Mouse (Mus musculus): ENCODE data around the gene Coq7. TPM values are rescaled to one million over a fixed set of nuclear protein-coding genes. Genes with fewer than 3 reads are reported as not detected.

The Coq7 gene
- polyA plus RNA-seq, 1 experiment, result 34.6 TPM

DNA sequence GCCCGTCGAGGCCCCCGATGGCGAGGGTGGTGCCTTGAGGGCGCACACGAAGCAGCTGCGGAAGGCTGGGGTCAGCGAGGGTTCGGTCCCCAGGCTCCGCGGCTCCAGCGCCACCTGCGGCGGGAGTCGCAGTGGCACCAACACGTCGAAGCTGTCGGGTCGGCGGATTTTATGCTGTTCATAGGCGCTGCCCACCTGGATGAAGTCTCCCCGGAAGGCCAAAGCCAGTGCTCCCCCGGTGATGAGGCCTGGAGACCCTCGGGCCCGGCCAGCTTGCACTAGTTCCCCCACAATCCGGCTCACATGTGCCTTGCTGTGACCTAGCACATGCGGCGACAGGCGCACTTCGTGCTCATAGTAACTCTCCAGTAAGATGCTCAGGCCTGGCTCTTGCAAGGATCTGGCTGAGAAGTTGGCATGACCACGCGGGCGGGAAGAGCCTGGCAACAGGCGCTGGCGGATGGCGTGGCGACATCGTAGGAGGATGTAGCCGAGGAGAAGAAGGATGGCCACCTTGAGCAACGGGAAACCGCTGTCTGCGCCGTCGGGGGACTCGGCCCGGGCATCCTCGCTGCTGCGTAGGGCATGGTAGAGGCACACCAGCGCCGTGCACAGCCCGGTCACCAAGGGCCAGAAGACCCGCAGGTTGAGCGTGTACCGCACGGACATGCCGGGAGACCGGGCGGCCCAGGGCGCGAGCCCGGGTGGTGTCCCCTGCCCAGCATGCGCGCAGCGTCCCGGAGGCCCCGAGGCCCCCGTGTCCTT, 42.3 kb downstream of the Coq7 start:
- H3K36me3 ChIP-seq (ENCODE audit: control insufficient read depth, insufficient read depth, low read length), result no peaks in the 10 kb centered on the region
- 47% methylated on average over 67 of the region's 67 CpGs for WGBS
- no peaks in the 10 kb centered on the region; the same call in 1 of the 2 replicates for H3K27me3 ChIP-seq (ENCODE audit: control insufficient read depth, insufficient read depth, low read length)
- no peak overlapping the region for H3K27ac ChIP-seq (ENCODE audit: control insufficient read depth, insufficient read depth, low read length)
- no peak for TF ChIP-seq CTCF (IDR thresholded peaks at IDR 0.05; ENCODE audit: borderline replicate concordance, control insufficient read depth, extremely low read depth, insufficient read depth, low read length, poor library complexity)
- no peak for TF ChIP-seq POLR2A (IDR thresholded peaks at IDR 0.05; ENCODE audit: control insufficient read depth, extremely low read depth, insufficient read depth, low read length, poor library complexity)
- peaks cover 3% of the 10 kb centered on the region; the same call in 1 of the 2 replicates for H3K4me1 ChIP-seq (replicated peaks; ENCODE audit: control insufficient read depth, insufficient read depth, low read length)
- peak overlapping the region; percentile 47 for H3K4me3 ChIP-seq (ENCODE audit: control insufficient read depth, insufficient read depth, low read length)
- DNase-seq, result no peak

DNA sequence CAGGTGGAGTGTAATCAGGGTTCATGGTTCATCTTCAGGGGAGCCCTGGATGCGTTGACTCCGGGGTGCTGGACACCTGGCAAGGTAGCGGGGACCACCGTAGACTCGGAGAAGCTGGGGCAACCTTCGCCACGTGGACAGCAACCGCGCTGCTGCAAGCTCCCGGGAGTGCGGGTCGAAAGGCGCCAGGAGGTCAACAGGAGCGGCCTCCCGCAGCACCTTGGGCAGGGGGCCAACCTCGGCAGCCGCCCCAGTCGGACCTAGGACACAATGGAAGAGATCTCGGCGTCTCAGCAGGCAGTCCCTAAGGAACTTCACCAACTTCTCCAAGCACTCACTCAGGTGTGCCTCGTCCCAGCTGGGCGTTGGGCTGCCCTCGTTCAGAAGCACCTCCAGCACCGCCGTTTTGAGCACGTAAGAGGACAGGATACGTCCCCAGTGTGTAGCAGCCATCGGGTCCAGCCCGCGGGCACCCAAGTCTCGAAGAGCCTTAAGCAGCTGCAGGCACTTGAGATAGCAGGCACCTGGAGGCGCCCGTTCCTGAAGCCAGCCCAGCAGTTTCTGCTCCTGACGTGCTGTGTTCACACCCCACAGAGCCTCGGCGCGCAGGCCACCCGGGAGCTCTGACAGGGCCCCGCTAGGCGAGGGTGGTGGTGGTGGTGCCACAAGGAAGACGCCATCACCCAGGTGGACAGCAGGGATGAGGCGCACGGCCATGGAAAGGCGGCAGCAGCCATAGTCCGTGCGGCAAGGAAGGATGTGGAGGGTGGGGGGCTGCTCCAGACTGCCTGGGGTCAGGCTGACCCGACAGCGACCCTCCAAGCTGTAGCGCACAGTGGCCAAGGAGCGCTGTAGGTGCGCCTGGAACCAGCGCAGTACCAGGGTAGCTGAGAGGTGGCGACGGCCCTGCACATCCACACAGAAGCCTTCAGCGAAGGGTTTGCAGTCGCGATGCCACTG, 43.2 kb downstream of the Coq7 start:
- H3K36me3 ChIP-seq (ENCODE audit: control insufficient read depth, insufficient read depth, low read length), result no peaks in the 10 kb centered on the region
- no peak overlapping the region for H3K4me3 ChIP-seq (ENCODE audit: control insufficient read depth, insufficient read depth, low read length)
- 96% methylated on average over 57 of the region's 57 CpGs for WGBS
- no peak overlapping the region for H3K27ac ChIP-seq (ENCODE audit: control insufficient read depth, insufficient read depth, low read length)
- H3K27me3 ChIP-seq (ENCODE audit: control insufficient read depth, insufficient read depth, low read length), result no peaks in the 10 kb centered on the region; the same call in 1 of the 2 replicates
- DNase-seq, result no peak
- peaks cover 3% of the 10 kb centered on the region; the same call in 1 of the 2 replicates for H3K4me1 ChIP-seq (replicated peaks; ENCODE audit: control insufficient read depth, insufficient read depth, low read length)
- TF ChIP-seq CTCF (IDR thresholded peaks at IDR 0.05; ENCODE audit: borderline replicate concordance, control insufficient read depth, extremely low read depth, insufficient read depth, low read length, poor library complexity) (no peak), POLR2A (IDR thresholded peaks at IDR 0.05; ENCODE audit: control insufficient read depth, extremely low read depth, insufficient read depth, low read length, poor library complexity) (no peak)

DNA sequence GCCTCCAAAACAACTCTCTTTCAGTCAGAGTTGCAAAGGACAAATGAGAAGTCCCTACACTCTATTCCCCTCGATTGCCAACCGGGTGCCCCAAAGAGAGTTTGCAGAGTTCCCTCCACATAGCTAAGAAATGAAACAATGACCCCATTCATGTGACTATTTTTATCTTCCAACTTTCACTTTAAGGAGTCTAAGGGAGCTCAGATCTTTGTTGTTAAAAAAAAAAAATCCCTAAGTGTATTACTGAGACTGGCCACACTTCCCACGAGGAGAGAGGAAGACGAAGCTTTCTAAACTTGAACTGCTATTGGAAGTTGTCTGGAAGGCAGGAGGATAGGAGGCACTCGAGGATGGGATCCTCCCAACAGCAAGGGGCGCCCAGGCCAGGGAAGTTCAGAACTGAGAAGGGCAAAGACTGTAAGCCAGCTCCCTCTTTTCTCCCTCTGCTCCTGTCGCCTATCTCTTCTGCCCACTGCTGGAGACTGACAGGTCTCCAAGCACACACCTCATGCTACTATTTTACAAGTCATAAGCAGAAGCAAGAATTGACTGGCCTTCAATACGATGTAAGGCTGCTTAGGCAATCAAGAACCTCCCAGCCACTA, 45.0 kb downstream of the Coq7 start:
- DNase-seq, result no peak
- peaks cover 3% of the 10 kb centered on the region; the same call in 1 of the 2 replicates for H3K4me1 ChIP-seq (replicated peaks; ENCODE audit: control insufficient read depth, insufficient read depth, low read length)
- H3K36me3 ChIP-seq (ENCODE audit: control insufficient read depth, insufficient read depth, low read length), result no peaks in the 10 kb centered on the region
- TF ChIP-seq POLR2A (IDR thresholded peaks at IDR 0.05; ENCODE audit: control insufficient read depth, extremely low read depth, insufficient read depth, low read length, poor library complexity) (no peak), CTCF (IDR thresholded peaks at IDR 0.05; ENCODE audit: borderline replicate concordance, control insufficient read depth, extremely low read depth, insufficient read depth, low read length, poor library complexity) (no peak)
- WGBS, result 55% methylated on average over 8 of the region's 8 CpGs
- H3K27ac ChIP-seq (ENCODE audit: control insufficient read depth, insufficient read depth, low read length), result no peak overlapping the region
- H3K4me3 ChIP-seq (ENCODE audit: control insufficient read depth, insufficient read depth, low read length), result no peak overlapping the region
- H3K27me3 ChIP-seq (ENCODE audit: control insufficient read depth, insufficient read depth, low read length), result no peaks in the 10 kb centered on the region; the same call in 1 of the 2 replicates

DNA sequence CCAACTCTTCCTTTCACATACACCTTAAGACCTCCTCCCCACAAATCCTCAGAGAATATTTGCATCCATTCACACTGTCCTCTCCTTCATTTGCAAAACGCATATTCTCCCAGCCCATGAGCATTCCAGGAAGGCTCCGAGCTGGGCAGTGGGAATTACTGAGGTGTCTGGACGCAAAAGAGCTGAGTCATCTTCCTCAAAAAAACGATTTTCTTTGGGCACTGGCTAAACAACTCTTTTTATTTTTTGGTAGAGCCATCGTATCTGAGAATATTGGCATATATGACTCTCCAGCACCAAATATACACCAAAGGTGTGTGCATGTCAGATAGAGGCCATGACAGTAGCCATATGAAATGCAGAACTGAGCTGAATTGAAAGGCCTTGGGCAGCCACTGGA, 46.2 kb downstream of the Coq7 start:
- Histone ChIP-seq H3K27ac (ENCODE audit: control insufficient read depth, insufficient read depth, low read length) (no peak overlapping the region), H3K4me3 (ENCODE audit: control insufficient read depth, insufficient read depth, low read length) (no peak overlapping the region), H3K4me1 (replicated peaks; ENCODE audit: control insufficient read depth, insufficient read depth, low read length) (peaks cover under 1% of the 10 kb centered on the region; the same call in 1 of the 2 replicates), H3K36me3 (ENCODE audit: control insufficient read depth, insufficient read depth, low read length) (no peaks in the 10 kb centered on the region), H3K27me3 (ENCODE audit: control insufficient read depth, insufficient read depth, low read length) (no peaks in the 10 kb centered on the region; the same call in 1 of the 2 replicates)
- no peak for TF ChIP-seq POLR2A (IDR thresholded peaks at IDR 0.05; ENCODE audit: control insufficient read depth, extremely low read depth, insufficient read depth, low read length, poor library complexity)
- TF ChIP-seq CTCF (IDR thresholded peaks at IDR 0.05; ENCODE audit: borderline replicate concordance, control insufficient read depth, extremely low read depth, insufficient read depth, low read length, poor library complexity), result no peak
- no peak for DNase-seq
- WGBS, result 80% methylated on average over 5 of the region's 5 CpGs

DNA sequence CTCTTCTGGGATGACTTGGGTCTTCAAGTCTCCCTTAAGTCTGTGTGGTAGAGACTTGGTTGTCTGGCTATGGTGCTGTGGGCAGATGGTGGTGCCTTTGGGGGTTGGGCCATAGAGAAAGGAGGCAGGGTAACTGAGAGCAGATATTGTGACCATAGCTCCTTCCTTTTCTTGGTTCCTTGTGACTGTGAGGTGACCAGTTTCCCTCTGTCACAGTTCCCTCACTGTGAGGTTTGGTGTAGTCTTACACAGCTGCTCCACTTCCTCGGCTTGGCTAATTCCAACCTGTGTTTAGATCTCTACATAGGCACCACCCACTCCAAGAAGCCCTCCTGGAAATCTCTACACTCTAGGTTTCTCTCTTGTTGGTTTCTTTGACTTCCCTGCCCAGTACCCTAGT, 49.2 kb downstream of the Coq7 start:
- H3K36me3 ChIP-seq (ENCODE audit: control insufficient read depth, insufficient read depth, low read length), result no peaks in the 10 kb centered on the region
- no peaks in the 10 kb centered on the region for H3K4me1 ChIP-seq (replicated peaks; ENCODE audit: control insufficient read depth, insufficient read depth, low read length)
- 73% methylated on average over 1 of the region's 1 CpGs for WGBS
- no peak overlapping the region for H3K27ac ChIP-seq (ENCODE audit: control insufficient read depth, insufficient read depth, low read length)
- TF ChIP-seq CTCF (IDR thresholded peaks at IDR 0.05; ENCODE audit: borderline replicate concordance, control insufficient read depth, extremely low read depth, insufficient read depth, low read length, poor library complexity) (no peak), POLR2A (IDR thresholded peaks at IDR 0.05; ENCODE audit: control insufficient read depth, extremely low read depth, insufficient read depth, low read length, poor library complexity) (no peak)
- DNase-seq, result no peak
- no peak overlapping the region for H3K4me3 ChIP-seq (ENCODE audit: control insufficient read depth, insufficient read depth, low read length)
- no peaks in the 10 kb centered on the region for H3K27me3 ChIP-seq (ENCODE audit: control insufficient read depth, insufficient read depth, low read length)

DNA sequence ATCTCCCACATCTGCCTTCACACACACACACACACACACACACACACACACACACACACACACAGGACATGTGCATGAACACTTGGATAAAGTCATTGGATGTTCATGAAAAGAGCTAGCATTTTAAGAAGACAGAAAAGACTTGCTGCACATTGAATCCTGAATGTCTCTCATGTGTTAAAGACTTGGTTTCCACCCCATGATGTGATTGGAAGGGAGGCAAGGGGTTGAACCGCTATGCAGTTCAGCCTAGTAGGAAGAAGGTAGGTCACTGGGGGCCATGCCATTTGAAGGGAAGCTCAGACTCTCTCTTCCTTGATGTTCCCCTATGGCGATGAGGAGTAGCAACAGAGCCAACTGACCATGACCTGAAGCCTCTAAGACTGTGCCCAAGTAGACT, 51.2 kb downstream of the Coq7 start:
- Histone ChIP-seq H3K27me3 (ENCODE audit: control insufficient read depth, insufficient read depth, low read length) (no peaks in the 10 kb centered on the region), H3K4me1 (replicated peaks; ENCODE audit: control insufficient read depth, insufficient read depth, low read length) (no peaks in the 10 kb centered on the region), H3K36me3 (ENCODE audit: control insufficient read depth, insufficient read depth, low read length) (no peaks in the 10 kb centered on the region), H3K27ac (ENCODE audit: control insufficient read depth, insufficient read depth, low read length) (no peak overlapping the region), H3K4me3 (ENCODE audit: control insufficient read depth, insufficient read depth, low read length) (no peak overlapping the region)
- no peak for DNase-seq
- 88% methylated on average over 2 of the region's 2 CpGs for whole genome bisulfite sequencing
- no peak for TF ChIP-seq POLR2A (IDR thresholded peaks at IDR 0.05; ENCODE audit: control insufficient read depth, extremely low read depth, insufficient read depth, low read length, poor library complexity)
- no peak for TF ChIP-seq CTCF (IDR thresholded peaks at IDR 0.05; ENCODE audit: borderline replicate concordance, control insufficient read depth, extremely low read depth, insufficient read depth, low read length, poor library complexity)
